27 mouse cellular contexts compared by ENCODE assay signal in the genomic region with DNA sequence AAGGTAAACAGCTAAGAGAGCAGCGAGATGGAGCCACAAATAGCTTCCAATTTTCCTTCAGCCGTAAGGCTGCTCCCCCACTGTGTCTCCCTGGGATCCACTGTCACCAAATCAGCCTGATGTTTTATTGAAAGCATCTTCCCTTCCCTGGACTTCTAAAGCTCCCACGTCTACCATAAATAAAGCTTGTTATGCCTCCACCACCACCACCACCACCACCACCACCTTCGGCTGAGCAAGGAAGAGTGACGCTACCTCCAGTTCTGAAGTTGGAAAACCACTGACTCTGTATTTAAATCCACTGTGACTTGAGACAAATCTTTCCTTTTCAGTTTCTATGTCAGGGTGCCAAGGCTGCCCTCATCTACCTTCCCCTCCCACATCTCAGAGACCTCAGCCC.
DNase-seq lines count a peak whose midpoint lies in the region; ATAC-seq and TF ChIP-seq lines count a peak whose summit lies in the region.
"Had no signal": no experiment of that assay in that cellular context is flagged by ENCODE, and none has a peak within 500 bp of the region (broad histone marks: within the 10 kb centered on the region; RNA-seq: fewer than 3 reads in every experiment).

No protein-coding gene starts in this region.

- no peaks in the 10 kb centered on the region for H3K36me3 ChIP-seq in lung, embryonic 14.5 days (ENCODE audit: insufficient read depth)
- no peaks in the 10 kb centered on the region for H3K36me3 ChIP-seq in lung, embryonic 16.5 days (ENCODE audit: control insufficient read depth, insufficient read depth, low read length)
- H3K36me3 ChIP-seq: embryonic facial prominence, embryonic 10.5 days; embryonic facial prominence, embryonic 12.5 days; forebrain, embryonic 15.5 days; G1E had no signal

- peak overlapping the region; percentile 52; the same call in 1 of the 2 replicates for H3K27ac ChIP-seq in lung, embryonic 14.5 days (ENCODE audit: low read depth)
- peak overlapping the region; percentile 83 for H3K27ac ChIP-seq in lung, embryonic 16.5 days (ENCODE audit: low read length)
- H3K27ac ChIP-seq: embryonic facial prominence, embryonic 10.5 days; embryonic facial prominence, embryonic 12.5 days; forebrain, embryonic 13.5 days; forebrain, embryonic 15.5 days had no signal

- no peak for DNase-seq in frontal cortex, postnatal 10 days (ENCODE audit: low spot score in 2 of 2)
- no peak for DNase-seq in lung, embryonic 14.5 days
- no peak for DNase-seq in lung, adult 18-20 months
- no peak for DNase-seq in lung, postnatal 10 days
- DNase-seq in embryo, embryonic 9.5 days (ENCODE audit: extremely low spot score): no peak
- DNase-seq: adrenal gland, adult 8-10 months; adrenal gland, postnatal 14 days; adrenal gland, postnatal 36 days; B cell, adult 2 months; cerebellum, adult 11 months; cerebellum, adult 18-20 months; cerebellum, adult 8-10 months; cerebellum, adult 9-11 months; cerebellum, postnatal 14 days; cerebellum, postnatal 36 days; embryo, embryonic 11 days had no signal

- peak; percentile 91 for ATAC-seq in frontal cortex, adult (ENCODE audit: low TSS enrichment)
- no peak for ATAC-seq in lung, embryonic 14.5 days (ENCODE audit: insufficient read depth)
- ATAC-seq in lung, embryonic 16.5 days (ENCODE audit: low read depth): no peak
- ATAC-seq: activated CD4-positive, CD25-positive, alpha-beta regulatory T cell, adult 4 months; CD4-positive, CD25-positive, alpha-beta regulatory T cell, adult 4 months; forebrain, embryonic 13.5 days; forebrain, embryonic 15.5 days; Patski had no signal

- H3K4me1 ChIP-seq in lung, embryonic 14.5 days (ENCODE audit: insufficient read depth): peaks cover 4% of the 10 kb centered on the region; the same call in 1 of the 2 replicates
- peaks cover 28% of the 10 kb centered on the region for H3K4me1 ChIP-seq in lung, embryonic 16.5 days (replicated peaks; ENCODE audit: control insufficient read depth, insufficient read depth, low read length)
- H3K4me1 ChIP-seq: embryonic facial prominence, embryonic 12.5 days had no signal

- H3K9ac ChIP-seq in lung, embryonic 14.5 days: no peak overlapping the region
- no peak overlapping the region for H3K9ac ChIP-seq in lung, embryonic 16.5 days (ENCODE audit: low read length)
- H3K9ac ChIP-seq: embryonic facial prominence, embryonic 12.5 days; forebrain, embryonic 13.5 days; forebrain, embryonic 15.5 days had no signal

- H3K4me2 ChIP-seq in lung, embryonic 14.5 days: no peak overlapping the region
- no peak overlapping the region for H3K4me2 ChIP-seq in lung, embryonic 16.5 days (ENCODE audit: low read depth, low read length)
- H3K4me2 ChIP-seq: embryonic facial prominence, embryonic 12.5 days; forebrain, embryonic 13.5 days; forebrain, embryonic 15.5 days had no signal

- WGBS in lung, embryonic 14.5 days: 55% methylated on average over 5 of the region's 5 CpGs
- whole genome bisulfite sequencing in lung, embryonic 16.5 days: 60% methylated on average over 5 of the region's 5 CpGs

- no peaks in the 10 kb centered on the region for H3K9me3 ChIP-seq in lung, embryonic 14.5 days (ENCODE audit: low read depth, low read length)
- no peaks in the 10 kb centered on the region for H3K9me3 ChIP-seq in lung, embryonic 16.5 days (ENCODE audit: control insufficient read depth, low read length)
- H3K9me3 ChIP-seq: embryonic facial prominence, embryonic 10.5 days; embryonic facial prominence, embryonic 12.5 days; forebrain, embryonic 13.5 days; forebrain, embryonic 15.5 days; G1E had no signal

- H3K27me3 ChIP-seq in lung, embryonic 14.5 days (ENCODE audit: insufficient read depth, low read length): no peaks in the 10 kb centered on the region
- H3K27me3 ChIP-seq in lung, embryonic 16.5 days (ENCODE audit: control insufficient read depth, insufficient read depth, low read depth, low read length): no peaks in the 10 kb centered on the region
- H3K27me3 ChIP-seq: CH12.LX; embryonic facial prominence, embryonic 12.5 days; forebrain, embryonic 15.5 days; Patski had no signal

- no peak for TF ChIP-seq CTCF in lung, embryonic 14.5 days (IDR thresholded peaks at IDR 0.05; ENCODE audit: low read depth)

- no peak overlapping the region for H3K4me3 ChIP-seq in lung, embryonic 14.5 days (ENCODE audit: low read depth, low read length)
- H3K4me3 ChIP-seq in lung, embryonic 16.5 days (ENCODE audit: low read length): no peak overlapping the region
- H3K4me3 ChIP-seq: embryonic facial prominence, embryonic 10.5 days; embryonic facial prominence, embryonic 12.5 days; forebrain, embryonic 13.5 days; forebrain, embryonic 15.5 days had no signal
